Mouse (Mus musculus) myocyte (in vitro differentiated cells): Measurements from ENCODE around the gene Osbpl8.

ENCODE experiments used
- E2F4 ChIP-seq: IDR thresholded peaks from one replicate; pipeline ENCODE4 v1.6.1; 2011; ENCODE audit warnings: mild to moderate bottlenecking, control low read depth, moderate library complexity; ENCODE audit not compliant: insufficient read depth
- MAX ChIP-seq: IDR thresholded peaks from one replicate; pipeline ENCODE4 v1.6.1; 2011; ENCODE audit warnings: low read depth, mild to moderate bottlenecking, control low read depth
- MYOD1 ChIP-seq, 3 experiments: IDR thresholded peaks; one replicate each; pipeline ENCODE4 v1.6.1; 2011; ENCODE audit warnings: control low read depth in 2 of 3, low read depth in 2 of 3, mild to moderate bottlenecking in 2 of 3, moderate library complexity in 1 of 3; ENCODE audit not compliant: insufficient read length in 2 of 3, control insufficient read depth in 1 of 3
- POLR2A ChIP-seq: IDR thresholded peaks from one replicate; pipeline ENCODE4 v1.6.1; 2011; ENCODE audit warnings: low read depth, mild to moderate bottlenecking, control low read depth, moderate library complexity; ENCODE audit not compliant: insufficient read length
- REST ChIP-seq: IDR thresholded peaks from one replicate; pipeline ENCODE4 v1.6.1; 2011; ENCODE audit warnings: mild to moderate bottlenecking, control low read depth, moderate library complexity; ENCODE audit not compliant: insufficient read depth, insufficient read length
- TCF12 ChIP-seq: IDR thresholded peaks from one replicate; pipeline ENCODE4 v1.6.1; 2011; ENCODE audit warnings: mild to moderate bottlenecking, control low read depth; ENCODE audit not compliant: poor library complexity, insufficient read depth, severe bottlenecking
- USF1 ChIP-seq: IDR thresholded peaks from one replicate; pipeline ENCODE4 v1.6.1; 2011; ENCODE audit warnings: low read depth, mild to moderate bottlenecking, control low read depth, moderate library complexity

DNA sequence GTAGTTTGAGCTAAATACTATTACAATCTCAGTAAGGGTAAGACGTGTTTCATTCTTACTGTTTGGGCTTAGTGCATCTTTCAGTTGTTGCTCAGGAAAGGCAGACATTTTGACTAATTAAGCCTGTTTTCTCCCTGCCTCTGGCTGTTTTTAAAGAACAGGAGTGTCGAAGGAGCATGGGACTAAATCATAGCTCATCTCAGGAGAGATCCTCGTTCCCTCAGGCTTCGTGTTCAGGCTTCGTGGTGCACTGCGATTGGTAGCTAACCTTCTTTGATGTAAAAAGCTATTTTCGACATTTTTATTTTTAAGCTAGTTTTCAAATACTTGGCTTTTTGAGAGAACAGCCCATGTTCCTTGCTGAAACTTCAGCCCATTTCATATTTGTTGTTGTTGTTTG, 78.1 kb downstream of the Osbpl8 start:
- TF ChIP-seq POLR2A (no peak), MAX (no peak), REST (no peak), USF1 (no peak), TCF12 (no peak), E2F4 (no peak), MYOD1 (IDR thresholded peaks at IDR 0.05; ENCODE audit: control insufficient read depth in 1 of 3, insufficient read length in 2 of 3, low read depth in 2 of 3) (no peak)
